Mouse (Mus musculus): ENCODE data around the gene Znrd1. TPM values are rescaled to one million over a fixed set of nuclear protein-coding genes. Genes with fewer than 3 reads are reported as not detected.

Znrd1 gene
- polyA plus RNA-seq, 1 experiment, result 19.0 TPM

DNA sequence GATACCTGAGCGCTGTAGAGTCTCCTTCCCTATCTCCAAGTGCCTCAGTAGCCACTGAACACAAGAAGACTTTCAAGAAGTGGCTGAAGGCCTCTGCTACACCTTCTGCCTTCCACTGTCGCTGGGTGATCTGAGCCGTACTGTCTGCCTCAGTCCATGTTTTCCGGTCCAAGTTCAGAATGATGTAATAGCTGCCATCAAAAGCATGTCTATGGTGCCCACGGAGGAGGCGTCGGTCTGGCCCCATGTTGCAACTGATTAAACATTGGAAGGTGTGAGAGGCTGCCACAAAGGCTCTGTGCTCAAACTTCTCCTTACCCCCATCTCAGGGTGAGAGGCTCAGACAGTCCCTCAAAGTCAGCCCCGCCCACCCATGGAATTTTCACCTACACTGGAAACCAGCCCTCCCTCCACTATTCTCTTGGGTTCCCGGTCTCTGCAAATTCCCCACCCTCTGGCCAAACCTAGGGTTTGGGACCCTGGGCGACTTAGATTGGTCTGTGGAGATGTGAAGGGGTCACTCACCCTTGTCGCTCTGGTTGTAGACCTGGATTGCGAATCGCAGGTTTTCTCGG lies 12.0 kb upstream of the Znrd1 start:
- H3K36me3 ChIP-seq (ENCODE audit: control insufficient read depth, insufficient read depth, low read length), result no peaks in the 10 kb centered on the region
- no peak for DNase-seq (ENCODE audit: low read depth in 1 of 2, low spot score in 2 of 2)
- TF ChIP-seq CTCF (IDR thresholded peaks at IDR 0.05; ENCODE audit: extremely low read depth, insufficient read depth, insufficient read length, insufficient replicate concordance) (no peak), POLR2A (IDR thresholded peaks at IDR 0.05; ENCODE audit: low read depth, low read length) (no peak)
- H3K4me1 ChIP-seq (ENCODE audit: control insufficient read depth, insufficient read depth, insufficient read length), result no peaks in the 10 kb centered on the region
- WGBS, result 90% methylated on average over 14 of the region's 14 CpGs
- H3K4me3 ChIP-seq (ENCODE audit: extremely low read depth, insufficient read depth, insufficient read length), result no peak overlapping the region
- H3K27me3 ChIP-seq (ENCODE audit: control insufficient read depth, insufficient read depth, low read length), result no peaks in the 10 kb centered on the region
- H3K27ac ChIP-seq (ENCODE audit: insufficient read depth, low read length), result no peak overlapping the region

DNA sequence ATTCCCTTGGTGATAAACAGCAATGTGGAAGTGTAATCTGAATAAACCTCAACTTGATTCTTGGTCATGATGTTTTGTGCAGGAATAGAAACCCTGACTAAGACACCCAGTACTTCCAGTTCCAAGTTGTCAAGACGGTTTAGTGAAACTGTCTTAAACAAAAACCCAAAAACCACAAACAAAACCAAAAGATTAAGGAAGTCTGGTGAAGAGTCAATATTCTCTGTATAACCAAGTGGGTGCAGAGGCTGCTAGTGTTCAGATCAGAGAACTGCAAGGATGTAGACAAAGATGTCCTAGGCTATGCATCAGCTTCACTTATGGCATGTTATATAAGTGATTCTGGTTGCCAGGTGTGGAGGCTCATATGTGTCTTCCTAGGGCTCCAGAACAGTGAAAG lies 8.5 kb upstream of the Znrd1 start:
- TF ChIP-seq POLR2A (IDR thresholded peaks at IDR 0.05; ENCODE audit: low read depth, low read length), result no peak
- no peak for TF ChIP-seq CTCF (IDR thresholded peaks at IDR 0.05; ENCODE audit: extremely low read depth, insufficient read depth, insufficient read length, insufficient replicate concordance)
- Histone ChIP-seq H3K4me1 (ENCODE audit: control insufficient read depth, insufficient read depth, insufficient read length) (no peaks in the 10 kb centered on the region), H3K36me3 (ENCODE audit: control insufficient read depth, insufficient read depth, low read length) (no peaks in the 10 kb centered on the region), H3K4me3 (ENCODE audit: extremely low read depth, insufficient read depth, insufficient read length) (no peak overlapping the region), H3K27ac (ENCODE audit: insufficient read depth, low read length) (no peak overlapping the region), H3K27me3 (ENCODE audit: control insufficient read depth, insufficient read depth, low read length) (no peaks in the 10 kb centered on the region)
- WGBS, result 12% methylated on average over 1 of the region's 1 CpGs
- no peak for DNase-seq (ENCODE audit: low read depth in 1 of 2, low spot score in 2 of 2)

DNA sequence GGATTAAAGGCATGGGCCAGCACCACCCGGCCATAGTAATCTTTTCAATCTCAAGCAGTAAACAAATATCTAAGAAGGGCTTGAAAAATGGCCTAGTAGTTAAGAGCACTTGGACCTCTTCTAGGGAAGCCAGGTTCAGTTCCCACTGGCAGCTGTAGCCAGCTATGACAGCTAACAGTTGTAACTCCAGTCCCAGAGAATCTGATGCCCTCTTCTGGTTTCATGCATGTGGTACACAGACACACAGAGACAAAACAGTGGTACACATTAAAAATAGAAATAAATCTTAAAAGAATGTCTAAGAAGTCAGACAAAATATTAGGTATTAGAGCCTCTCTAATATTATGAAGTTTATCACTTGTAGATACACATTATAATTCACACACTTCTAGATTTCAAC lies 2.8 kb upstream of the Znrd1 start:
- Histone ChIP-seq H3K27me3 (ENCODE audit: control insufficient read depth, insufficient read depth, low read length) (no peaks in the 10 kb centered on the region), H3K36me3 (ENCODE audit: control insufficient read depth, insufficient read depth, low read length) (no peaks in the 10 kb centered on the region), H3K27ac (ENCODE audit: insufficient read depth, low read length) (no peak overlapping the region), H3K4me3 (ENCODE audit: extremely low read depth, insufficient read depth, insufficient read length) (no peak overlapping the region), H3K4me1 (ENCODE audit: control insufficient read depth, insufficient read depth, insufficient read length) (peaks cover 8% of the 10 kb centered on the region)
- TF ChIP-seq CTCF (IDR thresholded peaks at IDR 0.05; ENCODE audit: extremely low read depth, insufficient read depth, insufficient read length, insufficient replicate concordance), result no peak
- no peak for TF ChIP-seq POLR2A (IDR thresholded peaks at IDR 0.05; ENCODE audit: low read depth, low read length)
- no peak for DNase-seq (ENCODE audit: low read depth in 1 of 2, low spot score in 2 of 2)
- 81% methylated on average over 1 of the region's 1 CpGs for WGBS

DNA sequence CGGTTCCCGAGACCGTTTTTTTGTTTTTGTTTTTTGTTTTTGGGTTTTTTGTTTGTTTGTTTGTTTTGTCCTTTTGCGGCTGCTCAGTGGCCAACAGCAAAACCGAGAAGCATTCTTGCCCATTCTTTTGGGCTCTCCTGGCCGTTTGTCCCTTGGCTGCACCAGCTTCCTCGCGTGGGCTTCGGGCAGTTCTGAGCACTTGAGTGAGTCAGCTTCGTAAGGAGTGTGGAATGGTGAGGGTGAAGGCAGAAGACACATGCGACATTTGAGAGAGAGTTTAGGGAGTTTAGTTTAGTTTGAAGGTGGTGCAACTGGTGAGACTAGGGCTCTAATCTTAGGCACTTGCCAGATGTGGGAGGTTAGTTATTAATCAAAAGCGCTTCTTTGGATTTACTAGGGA lies 525 bp upstream of the Znrd1 start:
- no peak for DNase-seq (ENCODE audit: low read depth in 1 of 2, low spot score in 2 of 2)
- Histone ChIP-seq H3K27me3 (ENCODE audit: control insufficient read depth, insufficient read depth, low read length) (no peaks in the 10 kb centered on the region), H3K4me1 (ENCODE audit: control insufficient read depth, insufficient read depth, insufficient read length) (peaks cover 8% of the 10 kb centered on the region), H3K27ac (ENCODE audit: insufficient read depth, low read length) (no peak overlapping the region), H3K4me3 (ENCODE audit: extremely low read depth, insufficient read depth, insufficient read length) (peak overlapping the region; percentile 86), H3K36me3 (ENCODE audit: control insufficient read depth, insufficient read depth, low read length) (0 out of 2 replicates have a peak, but pooled peaks cover 1% of the 10 kb centered on the region)
- TF ChIP-seq CTCF (IDR thresholded peaks at IDR 0.05; ENCODE audit: extremely low read depth, insufficient read depth, insufficient read length, insufficient replicate concordance) (no peak), POLR2A (IDR thresholded peaks at IDR 0.05; ENCODE audit: low read depth, low read length) (no peak)
- 27% methylated on average over 12 of the region's 12 CpGs for WGBS

DNA sequence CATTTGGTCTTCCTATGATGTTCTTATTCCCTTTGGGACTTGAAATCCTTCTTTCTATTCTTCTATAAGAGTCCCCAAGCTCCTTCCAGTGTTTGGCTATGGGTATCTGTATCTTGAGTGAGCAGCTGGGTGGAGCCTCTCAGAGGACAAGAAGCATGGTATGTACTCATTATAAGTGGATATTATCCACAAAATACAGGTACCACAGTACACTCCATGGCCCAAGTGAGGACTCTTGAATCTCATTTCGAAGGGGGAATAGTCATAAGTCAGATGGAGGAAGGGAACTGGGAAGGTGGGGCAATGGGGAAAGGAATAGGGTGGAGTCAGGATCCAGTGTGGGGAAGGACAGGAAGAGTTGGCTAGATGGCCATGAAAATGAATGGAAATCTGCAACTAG lies 5.3 kb downstream of the Znrd1 start:
- WGBS, result 87% methylated on average over 1 of the region's 1 CpGs
- no peak overlapping the region for H3K27ac ChIP-seq (ENCODE audit: insufficient read depth, low read length)
- no peak overlapping the region for H3K4me3 ChIP-seq (ENCODE audit: extremely low read depth, insufficient read depth, insufficient read length)
- H3K36me3 ChIP-seq (ENCODE audit: control insufficient read depth, insufficient read depth, low read length), result peaks cover 13% of the 10 kb centered on the region
- peaks cover 3% of the 10 kb centered on the region; the same call in 1 of the 2 replicates for H3K4me1 ChIP-seq (ENCODE audit: control insufficient read depth, insufficient read depth, insufficient read length)
- no peaks in the 10 kb centered on the region for H3K27me3 ChIP-seq (ENCODE audit: control insufficient read depth, insufficient read depth, low read length)
- no peak for DNase-seq (ENCODE audit: low read depth in 1 of 2, low spot score in 2 of 2)
- no peak for TF ChIP-seq CTCF (IDR thresholded peaks at IDR 0.05; ENCODE audit: extremely low read depth, insufficient read depth, insufficient read length, insufficient replicate concordance)
- TF ChIP-seq POLR2A (IDR thresholded peaks at IDR 0.05; ENCODE audit: low read depth, low read length), result no peak

DNA sequence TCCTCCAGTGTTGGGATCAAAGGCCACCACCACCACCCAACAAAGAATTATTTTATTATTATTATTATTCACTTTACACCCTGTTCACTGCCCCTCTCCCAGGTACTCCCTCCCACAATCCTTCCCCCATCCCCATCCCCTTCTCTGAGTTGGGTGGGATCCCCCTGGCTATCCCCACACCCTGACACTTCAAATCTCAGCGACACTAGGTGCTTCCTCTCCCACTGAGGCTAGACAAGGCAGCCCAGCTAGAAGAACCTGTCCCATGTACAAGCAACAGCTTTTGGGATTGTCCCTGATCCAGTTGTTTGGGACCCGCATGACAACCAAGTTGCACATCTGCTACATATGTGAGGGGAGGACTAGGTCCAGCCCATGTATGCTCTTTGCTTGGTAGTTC lies 5.7 kb downstream of the Znrd1 start:
- DNase-seq (ENCODE audit: low read depth in 1 of 2, low spot score in 2 of 2), result no peak
- TF ChIP-seq POLR2A (IDR thresholded peaks at IDR 0.05; ENCODE audit: low read depth, low read length) (no peak), CTCF (IDR thresholded peaks at IDR 0.05; ENCODE audit: extremely low read depth, insufficient read depth, insufficient read length, insufficient replicate concordance) (no peak)
- Histone ChIP-seq H3K4me3 (ENCODE audit: extremely low read depth, insufficient read depth, insufficient read length) (no peak overlapping the region), H3K36me3 (ENCODE audit: control insufficient read depth, insufficient read depth, low read length) (peaks cover 13% of the 10 kb centered on the region), H3K27me3 (ENCODE audit: control insufficient read depth, insufficient read depth, low read length) (no peaks in the 10 kb centered on the region), H3K27ac (ENCODE audit: insufficient read depth, low read length) (no peak overlapping the region), H3K4me1 (ENCODE audit: control insufficient read depth, insufficient read depth, insufficient read length) (peaks cover 3% of the 10 kb centered on the region; the same call in 1 of the 2 replicates)
- 91% methylated on average over 2 of the region's 2 CpGs for WGBS
